Mouse (Mus musculus) forelimb bud, embryonic 11.5 days (tissue): ENCODE results near the gene Terf2.
"Not testable (repeated sequence)": the region's sequence is repeated elsewhere in the genome, so short reads cannot be mapped to it uniquely, and the experiment has no call there.

ENCODE experiments used
- DNase-seq: peaks from one replicate; pipeline ENCODE4 v3.0.0-alpha.2; 2012; ENCODE audit warnings: low read depth, low spot score

Gene Terf2

DNA sequence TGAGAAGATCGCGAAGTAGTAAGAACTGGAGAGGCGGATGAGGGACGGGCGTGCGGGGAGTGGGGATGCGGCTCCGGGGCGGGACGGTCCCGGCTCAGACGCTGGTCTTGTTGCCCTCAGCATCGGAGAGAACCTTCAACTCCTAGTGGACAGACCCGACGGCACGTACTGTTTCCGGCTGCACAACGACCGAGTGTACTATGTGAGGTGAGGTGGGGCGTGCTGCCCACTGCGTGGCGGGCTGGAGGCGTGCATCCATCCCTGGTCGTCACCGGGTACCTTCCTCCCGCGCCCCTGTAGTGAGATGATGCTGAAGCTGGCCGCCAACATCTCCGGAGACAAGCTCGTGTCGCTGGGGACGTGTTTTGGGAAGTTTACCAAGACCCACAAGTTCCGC lies 39.4 kb downstream of the Terf2 start:
- no peak for DNase-seq

DNA sequence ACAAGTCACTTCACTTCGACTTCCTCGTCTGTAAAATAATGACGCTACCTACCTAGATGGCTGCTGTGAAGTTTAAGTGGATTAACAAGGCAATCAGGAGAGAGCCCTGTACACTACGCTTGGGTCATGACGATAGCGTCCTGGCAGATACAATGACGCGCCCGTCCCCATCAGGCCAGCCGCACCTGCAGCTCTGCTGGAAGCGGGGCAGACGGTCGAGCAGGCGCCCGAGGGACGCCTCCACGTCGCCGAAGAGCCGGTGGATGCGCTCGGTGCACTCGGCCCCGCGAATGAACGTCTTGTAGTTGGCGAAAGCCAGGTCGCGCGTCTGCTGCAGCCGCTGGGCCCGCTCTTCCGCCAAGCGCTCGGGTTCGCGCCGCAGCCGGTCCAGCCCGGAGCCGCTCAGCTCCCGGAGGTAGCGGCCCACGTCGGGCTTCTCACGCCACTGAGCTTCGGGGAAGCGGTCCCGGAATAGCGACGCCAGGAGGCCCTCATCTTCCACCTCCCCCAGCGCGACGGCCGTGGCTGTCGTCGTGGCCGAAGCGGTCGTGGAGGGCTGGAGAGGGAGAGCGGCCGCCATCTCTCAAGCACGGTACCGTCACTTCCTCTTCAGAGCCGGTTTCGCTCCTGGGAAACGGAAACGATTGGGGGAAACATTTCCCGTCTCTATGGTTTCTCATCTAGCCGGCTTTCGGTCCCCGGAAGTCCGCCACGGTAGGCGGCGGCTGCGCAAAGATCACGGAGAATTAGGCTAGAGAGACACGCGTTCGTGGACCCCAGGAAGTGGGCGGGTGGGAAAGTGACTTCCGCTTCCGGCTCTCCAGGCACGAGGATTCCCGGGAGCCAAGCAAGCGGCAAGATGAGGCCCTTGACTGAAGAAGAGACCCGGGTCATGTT lies 40.0 kb downstream of the Terf2 start, which contains the start of the genes Cog8 and Nip7:
Gene Cog8 (minus strand): TSS at position 614 of the 897 bp plus-strand sequence.
Gene Nip7 (plus strand): TSS at position 802 of the 897 bp plus-strand sequence.
- DNase-seq: peak; percentile 98

DNA sequence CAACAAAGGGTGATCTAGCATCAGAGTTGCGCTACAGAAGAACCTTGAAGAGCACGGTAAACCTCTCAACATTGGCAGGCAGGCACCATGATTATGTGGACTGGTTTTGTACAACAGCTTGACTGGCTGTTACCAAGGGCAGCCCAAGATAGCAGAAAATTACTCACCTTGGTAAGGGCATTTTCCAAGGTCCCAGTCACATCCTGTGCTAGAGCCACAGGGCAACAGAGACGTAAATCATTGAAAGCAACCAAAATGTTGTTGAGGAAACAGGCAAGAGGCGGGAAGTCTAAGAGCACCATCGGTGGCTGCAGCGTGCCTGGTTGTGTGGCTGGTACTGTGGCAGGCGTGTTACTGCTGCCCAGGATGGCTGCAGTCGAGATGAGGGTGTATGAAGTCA lies 44.3 kb downstream of the Terf2 start:
- no peak for DNase-seq

DNA sequence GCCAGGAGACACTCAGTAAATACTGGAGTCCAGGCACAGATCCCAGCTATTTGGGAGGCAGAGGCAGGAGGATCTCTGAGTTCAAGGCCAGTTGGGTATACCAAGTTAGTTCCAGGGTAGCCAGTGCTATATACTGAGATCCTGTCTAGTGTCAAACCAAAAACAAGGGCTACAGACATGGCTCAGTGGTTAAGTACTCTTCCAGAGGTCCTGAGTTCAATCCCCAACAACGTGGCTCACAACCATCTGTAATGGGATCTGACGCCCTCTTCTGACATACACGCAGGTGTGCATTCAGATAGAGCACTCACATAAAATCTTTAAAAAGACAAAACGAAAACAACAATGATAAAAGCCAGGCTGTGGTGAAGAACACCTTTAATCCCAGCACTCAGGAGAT lies 46.9 kb downstream of the Terf2 start:
- DNase-seq: no peak

DNA sequence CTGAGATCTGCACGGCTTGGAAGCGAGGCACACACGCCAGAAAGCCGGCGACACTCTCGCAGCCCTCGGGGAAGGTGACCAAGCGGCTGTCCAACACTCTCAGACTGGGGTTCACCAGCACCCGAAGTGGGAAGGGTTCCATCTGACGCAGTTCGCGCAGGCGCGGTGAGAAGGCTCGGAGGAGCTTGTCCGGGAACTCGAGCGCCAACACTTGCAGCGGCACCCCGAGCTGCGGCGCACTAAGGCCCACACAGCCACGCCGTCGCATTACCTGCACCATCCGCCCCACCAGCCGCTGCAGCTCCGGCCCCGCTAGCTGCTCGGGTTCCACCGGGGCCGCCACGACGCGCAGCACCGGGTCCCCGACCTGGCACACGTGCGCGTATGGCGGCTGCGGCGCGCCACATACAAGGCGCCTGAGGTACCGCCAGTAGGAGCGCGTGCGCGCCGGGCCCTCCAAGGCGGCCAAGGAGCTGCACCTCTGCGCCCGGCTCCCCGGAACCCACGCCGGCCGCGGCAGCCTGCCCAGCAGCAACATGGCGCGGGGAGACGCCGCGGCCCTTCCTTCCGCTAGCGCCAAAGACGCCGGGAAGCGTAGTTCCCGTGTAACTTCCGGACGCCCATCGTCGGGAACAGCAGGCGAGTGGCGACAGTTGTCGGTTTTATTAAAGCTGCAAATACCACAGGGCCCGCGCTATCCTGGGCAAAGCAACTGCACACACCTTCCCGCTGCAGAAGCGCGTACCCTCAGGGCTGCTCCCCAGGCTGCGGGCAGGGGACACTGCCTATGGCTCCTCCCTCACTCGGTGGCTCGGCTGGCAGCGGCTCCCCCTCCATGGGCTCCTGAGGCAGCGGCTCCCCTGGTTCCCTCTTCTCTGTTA lies 48.0 kb downstream of the Terf2 start, which contains the start of gene Pdf:
Gene Pdf (minus strand): TSS at position 554 of the 881 bp plus-strand sequence.
- peak; percentile 60 for DNase-seq

DNA sequence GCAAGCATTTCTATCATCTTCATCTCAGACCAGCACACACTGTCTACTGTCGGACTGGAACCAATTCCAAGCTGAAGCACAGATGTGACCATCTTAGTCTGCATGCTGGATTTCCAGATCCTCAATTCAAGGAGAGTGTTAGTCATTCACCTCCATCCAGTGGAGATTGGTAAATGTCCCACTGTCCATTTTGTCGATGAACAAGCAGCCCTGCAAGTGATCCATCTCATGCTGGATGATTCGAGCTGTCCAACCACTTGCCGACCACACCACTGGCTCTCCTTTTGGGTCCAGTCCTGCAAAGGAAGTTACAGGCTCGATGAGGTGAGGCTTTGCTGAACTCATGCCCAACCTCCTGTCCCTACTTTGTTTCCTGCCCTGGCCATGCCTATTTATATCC lies 49.4 kb downstream of the Terf2 start:
- DNase-seq: no peak

DNA sequence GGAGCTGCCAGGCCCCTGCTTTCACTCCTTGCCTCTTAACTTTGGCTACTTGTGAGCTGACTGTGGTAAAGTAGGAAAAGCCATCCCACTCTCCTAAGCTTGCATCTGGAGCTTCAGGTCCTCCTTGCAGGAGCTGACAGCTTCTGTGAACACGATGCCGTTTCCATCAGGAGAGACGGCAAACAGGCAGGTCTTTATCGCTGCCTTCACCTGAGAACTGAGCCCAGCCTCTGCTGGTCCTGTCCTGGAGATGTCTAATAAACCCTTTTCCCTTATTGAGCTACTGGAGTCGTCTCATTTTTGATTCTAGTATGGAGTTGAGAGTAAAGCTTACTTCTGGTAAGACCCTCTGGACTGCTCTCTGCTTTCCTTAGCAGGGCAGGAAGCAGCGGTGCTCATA lies 50.9 kb downstream of the Terf2 start:
- DNase-seq: no peak

DNA sequence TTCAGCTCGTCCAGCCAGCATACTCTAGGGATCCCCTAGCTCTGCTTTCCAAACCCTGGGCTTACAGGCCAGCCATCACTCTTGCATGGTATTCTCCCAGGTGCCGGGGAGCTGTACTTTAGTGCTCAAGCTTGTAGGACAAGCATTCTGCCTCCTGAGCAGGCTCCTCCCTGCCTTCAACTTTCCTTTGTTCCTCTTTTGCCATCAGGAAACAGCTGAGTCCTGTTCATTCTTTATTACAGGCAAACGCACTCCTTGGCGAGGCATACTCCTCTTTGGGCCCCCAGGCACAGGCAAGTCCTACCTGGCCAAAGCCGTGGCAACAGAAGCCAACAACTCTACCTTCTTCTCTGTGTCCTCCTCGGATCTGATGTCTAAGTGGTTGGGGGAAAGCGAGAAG lies 55.7 kb downstream of the Terf2 start:
- DNase-seq: no peak

DNA sequence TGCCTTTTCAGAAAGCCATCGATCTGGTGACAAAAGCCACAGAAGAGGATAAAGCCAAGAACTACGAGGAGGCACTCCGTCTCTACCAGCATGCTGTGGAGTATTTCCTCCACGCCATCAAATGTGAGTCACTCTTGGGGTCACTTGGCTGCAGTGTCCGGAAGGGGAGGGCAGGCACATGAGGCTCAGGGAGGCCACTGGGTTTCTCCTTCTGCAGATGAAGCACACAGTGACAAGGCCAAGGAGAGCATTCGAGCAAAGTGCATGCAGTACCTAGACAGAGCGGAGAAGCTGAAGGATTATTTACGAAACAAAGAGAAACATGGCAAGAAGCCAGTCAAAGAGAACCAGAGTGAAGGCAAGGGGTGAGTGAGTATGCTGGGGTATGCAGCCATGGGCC lies 59.7 kb downstream of the Terf2 start:
- no peak for DNase-seq

DNA sequence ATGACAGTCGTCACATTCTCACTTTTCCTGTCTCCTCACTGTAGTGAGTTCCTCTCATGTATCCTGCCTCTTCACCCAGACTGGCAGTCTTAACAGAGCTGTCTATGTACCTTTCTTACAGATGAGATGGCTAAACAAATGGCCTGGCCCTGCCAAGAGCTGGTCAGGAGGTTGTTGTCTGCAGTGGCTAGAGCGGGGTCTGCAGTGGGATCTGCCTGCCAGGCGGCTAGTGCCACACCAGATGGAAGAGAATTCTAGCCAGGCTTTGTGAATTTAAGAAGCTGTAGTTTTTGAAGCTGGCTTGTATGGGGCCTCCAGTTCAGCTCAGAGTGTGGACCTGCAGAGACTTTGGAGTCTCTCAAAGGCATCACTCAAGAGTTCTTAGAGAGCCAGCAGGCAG lies 60.7 kb downstream of the Terf2 start:
- no peak for DNase-seq

DNA sequence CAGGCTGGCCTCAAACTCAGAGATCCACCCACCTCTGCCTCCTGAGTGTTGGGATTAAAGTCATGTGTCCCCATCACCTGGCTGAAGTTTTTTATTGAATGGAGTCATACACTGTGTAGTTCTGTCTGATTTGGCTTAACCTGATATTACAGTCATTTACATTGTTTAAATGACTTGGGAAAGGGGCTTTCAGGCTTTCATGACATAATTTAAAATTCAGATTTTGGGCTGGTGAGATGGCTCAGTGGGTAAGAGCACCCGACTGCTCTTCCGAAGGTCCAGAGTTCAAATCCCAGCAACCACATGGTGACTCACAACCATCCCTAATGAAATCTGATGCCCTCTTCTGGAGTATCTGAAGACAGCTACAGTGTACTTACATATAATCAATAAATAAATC lies 62.7 kb downstream of the Terf2 start:
- DNase-seq: not testable (repeated sequence)

DNA sequence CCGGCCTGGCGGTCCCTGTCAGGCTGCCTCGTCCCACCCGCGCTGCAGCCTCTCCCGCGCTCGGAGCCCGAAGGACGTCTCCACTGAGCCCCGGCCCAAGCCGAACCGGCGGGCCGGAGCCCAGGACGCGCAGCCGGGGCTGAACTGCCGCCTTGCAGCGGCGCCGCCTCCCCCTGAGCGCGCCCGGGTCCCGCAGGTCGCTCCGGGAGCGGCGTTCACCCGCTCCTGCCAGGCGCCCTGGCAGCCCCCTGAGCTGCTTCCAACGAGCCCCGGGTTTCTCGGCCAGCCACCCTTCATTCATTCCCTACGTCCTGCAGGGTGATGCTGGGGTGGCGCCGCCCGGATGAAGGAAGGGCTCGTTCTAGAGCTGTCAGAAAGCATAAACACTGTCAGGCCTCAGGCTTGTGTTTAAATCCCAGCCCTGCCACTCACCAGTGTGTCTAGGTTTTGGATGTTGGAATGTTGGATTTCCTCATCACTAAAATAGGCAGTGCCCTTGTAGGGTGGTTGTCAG lies 64.7 kb downstream of the Terf2 start:
- DNase-seq: no peak

DNA sequence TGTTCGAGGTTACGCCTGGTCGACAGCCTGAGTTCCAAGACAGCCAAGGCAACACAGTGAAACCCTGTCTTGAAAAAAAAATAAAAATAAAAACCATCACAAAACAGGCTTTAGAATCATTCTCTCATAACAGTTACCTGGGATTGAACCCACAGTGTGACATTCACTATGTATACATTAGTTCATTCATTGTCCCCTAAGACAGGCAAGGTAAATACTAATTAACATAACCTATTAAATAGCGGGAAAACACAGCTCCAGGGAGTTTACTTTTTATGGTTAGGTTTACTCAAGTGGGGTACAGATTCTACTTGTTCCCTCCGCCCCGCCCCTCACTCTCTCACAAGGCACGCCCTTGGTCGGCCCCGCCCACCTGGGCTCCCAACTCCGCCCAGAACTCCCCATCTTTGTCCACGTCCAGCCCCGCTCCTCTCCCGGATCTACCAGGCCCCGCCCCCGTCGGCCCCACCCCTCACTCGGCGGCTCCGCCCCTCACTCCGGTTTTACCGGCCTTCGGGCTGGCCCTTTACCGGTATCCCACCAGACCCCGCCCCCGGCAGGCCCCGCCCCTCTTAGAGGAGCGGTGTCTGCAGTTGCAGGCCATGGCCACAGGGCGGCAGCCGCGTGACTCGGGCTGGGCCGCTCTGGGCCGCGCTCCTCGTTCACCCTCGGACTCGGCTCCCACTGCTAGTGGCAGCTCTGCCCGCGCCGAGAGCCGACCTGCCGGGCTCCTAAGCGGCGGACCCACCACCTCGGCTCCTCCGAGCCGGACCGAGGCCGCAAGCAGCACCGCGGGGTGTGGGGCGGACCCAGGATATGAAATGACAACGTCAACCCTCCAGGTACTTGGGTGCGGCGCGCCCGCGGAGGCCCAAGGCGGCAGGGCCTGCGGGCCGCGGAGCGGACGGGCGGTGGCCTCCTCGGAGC lies 65.4 kb downstream of the Terf2 start, which contains the start of gene Vps4a:
Gene Vps4a (plus strand): TSS at position 573 of the 927 bp plus-strand sequence.
- DNase-seq: peak; percentile 91

DNA sequence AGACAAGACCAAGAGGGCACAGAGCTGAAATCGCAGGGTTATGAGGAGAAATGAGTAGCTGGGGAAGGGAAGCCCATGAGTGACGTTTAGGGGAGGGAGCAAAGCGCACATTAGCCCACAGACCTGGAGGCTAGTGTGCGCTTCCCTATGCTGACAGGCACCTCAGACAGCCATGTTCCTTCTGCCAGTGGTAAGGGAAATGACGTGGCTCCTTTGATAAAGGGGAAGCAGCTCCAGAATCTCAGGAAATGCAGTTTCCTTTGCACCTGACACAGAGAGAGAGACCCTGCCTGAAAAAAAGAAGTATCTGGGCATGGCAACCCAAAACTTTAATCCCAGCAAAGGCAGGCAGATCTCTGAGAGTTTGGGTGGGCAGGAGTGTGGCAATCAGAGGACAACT lies 66.3 kb downstream of the Terf2 start:
- no peak for DNase-seq

DNA sequence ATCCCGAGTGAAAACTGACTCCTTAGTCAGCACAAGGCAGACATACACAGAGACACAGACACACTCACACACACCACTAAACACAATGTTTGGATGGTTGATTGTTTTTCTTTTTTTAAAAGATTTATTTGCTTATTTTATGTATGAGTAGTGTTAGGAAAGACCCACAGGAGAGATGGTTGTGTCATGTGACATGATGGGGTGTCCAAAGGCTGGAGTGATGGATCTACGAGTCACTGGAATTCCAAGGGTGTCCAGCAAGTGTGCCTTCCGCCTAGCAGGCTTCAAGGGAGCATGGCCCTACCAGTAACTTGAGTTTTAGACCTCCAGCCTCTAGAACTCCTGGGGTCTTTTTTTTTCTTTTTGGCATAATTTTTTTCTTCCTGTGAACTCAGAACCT lies 67.0 kb downstream of the Terf2 start:
- DNase-seq: no peak

DNA sequence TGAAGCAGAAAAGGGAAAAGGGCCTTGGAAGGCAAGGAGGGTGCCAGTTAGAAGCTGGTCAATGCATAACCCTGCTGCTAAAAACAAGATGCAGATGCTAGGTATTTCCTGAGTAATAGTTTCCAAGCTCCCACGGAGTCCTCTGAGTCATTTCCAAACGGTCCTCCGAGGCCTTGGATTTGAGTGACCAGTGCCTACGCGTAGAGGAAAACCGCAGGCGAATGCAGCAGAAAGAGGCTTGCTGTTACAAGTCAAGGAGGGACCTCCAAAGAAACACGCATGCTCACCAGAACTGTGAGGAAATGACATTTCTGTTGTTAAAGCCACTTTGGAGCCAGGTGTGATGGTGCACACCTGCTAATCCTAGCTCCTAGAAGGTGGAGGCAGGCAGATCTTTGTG lies 72.9 kb downstream of the Terf2 start:
- DNase-seq: no peak
